Mouse (Mus musculus): ENCODE results near the gene Bcl9. TPM values are rescaled to one million over a fixed set of nuclear protein-coding genes. Genes with fewer than 3 reads are reported as not detected.

Bcl9 gene
- polyA plus RNA-seq, 1 experiment: 36.8 TPM

DNA sequence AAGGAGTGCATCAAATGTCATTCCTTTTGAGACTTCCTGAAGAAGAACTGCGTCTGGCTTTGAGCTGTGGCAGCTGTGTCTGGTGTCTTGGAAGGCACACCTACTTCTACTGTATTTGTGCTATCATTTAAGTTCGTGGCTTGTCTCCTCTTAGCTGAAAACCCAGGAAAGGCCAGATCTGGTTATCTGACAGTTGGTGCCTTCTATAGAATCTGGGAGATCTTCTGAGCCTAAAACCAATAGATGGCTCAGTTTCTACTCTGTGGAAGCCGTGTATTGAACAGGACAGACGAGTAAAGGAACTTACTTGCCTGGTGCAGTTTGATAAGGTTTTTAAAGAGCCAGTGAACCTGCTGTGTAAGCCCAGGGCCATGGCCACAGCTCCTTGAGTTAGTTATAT lies 133.2 kb downstream of the Bcl9 start:
- TF ChIP-seq CTCF (IDR thresholded peaks at IDR 0.05; ENCODE audit: borderline replicate concordance, insufficient read depth, low read length): no peak
- TF ChIP-seq POLR2A (IDR thresholded peaks at IDR 0.05; ENCODE audit: low read depth, low read length): no peak
- Histone ChIP-seq H3K4me3 (ENCODE audit: insufficient read depth, low read length) (no peak overlapping the region), H3K4me1 (ENCODE audit: control insufficient read depth, insufficient read depth, low read length) (peaks cover 2% of the 10 kb centered on the region; the same call in 1 of the 2 replicates), H3K27ac (ENCODE audit: insufficient read depth, low read length) (no peak overlapping the region)

DNA sequence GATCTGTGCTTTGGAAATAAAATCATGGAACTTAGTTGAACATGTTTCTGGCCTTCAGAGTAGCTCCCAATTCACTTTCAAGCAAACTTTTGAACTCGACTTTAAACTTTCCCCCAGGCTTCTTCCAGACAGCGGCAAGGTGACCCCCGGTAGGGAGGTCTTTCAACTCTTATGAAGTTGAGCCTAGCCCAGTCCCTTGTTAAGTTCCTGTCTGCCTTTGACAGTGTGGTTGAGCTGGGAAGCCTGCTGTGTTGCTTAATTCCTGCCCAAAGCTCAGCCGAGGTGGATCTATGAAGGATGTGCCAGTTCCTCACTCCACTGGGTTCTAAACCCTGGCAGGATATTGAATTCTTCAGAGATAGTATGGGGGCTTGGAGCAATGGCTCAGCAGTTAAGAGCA lies 135.9 kb downstream of the Bcl9 start:
- TF ChIP-seq CTCF (IDR thresholded peaks at IDR 0.05; ENCODE audit: borderline replicate concordance, insufficient read depth, low read length) (no peak), POLR2A (IDR thresholded peaks at IDR 0.05; ENCODE audit: low read depth, low read length) (no peak)
- Histone ChIP-seq H3K4me1 (ENCODE audit: control insufficient read depth, insufficient read depth, low read length) (peaks cover 2% of the 10 kb centered on the region; the same call in 1 of the 2 replicates), H3K4me3 (ENCODE audit: insufficient read depth, low read length) (no peak overlapping the region), H3K27ac (ENCODE audit: insufficient read depth, low read length) (no peak overlapping the region)

DNA sequence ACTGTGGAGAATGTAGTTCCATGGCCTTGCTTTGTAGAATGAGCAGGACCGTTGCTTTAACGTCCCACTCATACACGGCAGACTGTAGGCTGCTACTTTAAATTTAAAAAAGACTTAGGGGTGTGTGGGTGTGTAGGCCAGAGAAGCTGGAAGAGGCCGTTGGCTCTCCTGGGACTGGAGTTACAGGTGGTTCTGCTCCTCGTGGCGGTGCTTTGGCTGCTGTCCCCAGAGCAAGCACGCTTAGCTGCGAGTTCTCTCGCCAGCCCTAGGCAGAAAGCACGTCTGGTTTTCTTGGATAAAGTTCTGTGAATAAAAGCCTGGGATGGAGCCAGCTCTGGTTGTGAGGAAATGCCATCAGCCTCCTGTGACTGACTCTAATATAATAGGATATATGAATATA lies 136.8 kb downstream of the Bcl9 start:
- peaks cover 2% of the 10 kb centered on the region; the same call in 1 of the 2 replicates for H3K4me1 ChIP-seq (ENCODE audit: control insufficient read depth, insufficient read depth, low read length)
- H3K27ac ChIP-seq (ENCODE audit: insufficient read depth, low read length): no peak overlapping the region
- TF ChIP-seq POLR2A (IDR thresholded peaks at IDR 0.05; ENCODE audit: low read depth, low read length) (no peak), CTCF (IDR thresholded peaks at IDR 0.05; ENCODE audit: borderline replicate concordance, insufficient read depth, low read length) (no peak)
- no peak overlapping the region for H3K4me3 ChIP-seq (ENCODE audit: insufficient read depth, low read length)

- Histone ChIP-seq H3K4me3 (ENCODE audit: insufficient read depth, low read length) (no peak overlapping the region), H3K4me1 (ENCODE audit: control insufficient read depth, insufficient read depth, low read length) (peaks cover 2% of the 10 kb centered on the region; the same call in 1 of the 2 replicates), H3K27ac (ENCODE audit: insufficient read depth, low read length) (no peak overlapping the region)
- no peak for TF ChIP-seq POLR2A (IDR thresholded peaks at IDR 0.05; ENCODE audit: low read depth, low read length)
- TF ChIP-seq CTCF (IDR thresholded peaks at IDR 0.05; ENCODE audit: borderline replicate concordance, insufficient read depth, low read length): no peak
These were observed 137.7 kb downstream of the Bcl9 start for GRCm38 (mm10) chr3:97159986-97160385.

DNA sequence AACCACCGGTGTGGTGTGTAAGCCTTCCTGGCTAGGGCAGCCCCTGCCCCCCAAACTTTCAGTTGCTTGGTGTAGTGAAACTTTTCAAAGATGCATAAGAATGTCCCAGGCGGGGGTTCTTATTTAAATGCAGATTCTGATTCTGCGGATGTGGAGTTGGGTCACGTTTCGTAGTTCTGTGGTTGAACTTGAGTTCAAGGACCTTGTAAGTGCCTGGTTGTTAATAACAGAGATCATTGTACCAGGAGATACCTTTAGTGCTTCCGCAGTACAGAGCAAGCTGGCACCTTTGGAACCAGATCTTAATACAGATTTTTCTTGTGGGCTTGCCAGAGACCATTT lies 138.2 kb downstream of the Bcl9 start:
- Histone ChIP-seq H3K4me1 (ENCODE audit: control insufficient read depth, insufficient read depth, low read length) (peaks cover 2% of the 10 kb centered on the region; the same call in 1 of the 2 replicates), H3K27ac (ENCODE audit: insufficient read depth, low read length) (no peak overlapping the region), H3K4me3 (ENCODE audit: insufficient read depth, low read length) (peak overlapping the region; percentile 95)
- TF ChIP-seq CTCF (IDR thresholded peaks at IDR 0.05; ENCODE audit: borderline replicate concordance, insufficient read depth, low read length): no peak
- TF ChIP-seq POLR2A (IDR thresholded peaks at IDR 0.05; ENCODE audit: low read depth, low read length): no peak

DNA sequence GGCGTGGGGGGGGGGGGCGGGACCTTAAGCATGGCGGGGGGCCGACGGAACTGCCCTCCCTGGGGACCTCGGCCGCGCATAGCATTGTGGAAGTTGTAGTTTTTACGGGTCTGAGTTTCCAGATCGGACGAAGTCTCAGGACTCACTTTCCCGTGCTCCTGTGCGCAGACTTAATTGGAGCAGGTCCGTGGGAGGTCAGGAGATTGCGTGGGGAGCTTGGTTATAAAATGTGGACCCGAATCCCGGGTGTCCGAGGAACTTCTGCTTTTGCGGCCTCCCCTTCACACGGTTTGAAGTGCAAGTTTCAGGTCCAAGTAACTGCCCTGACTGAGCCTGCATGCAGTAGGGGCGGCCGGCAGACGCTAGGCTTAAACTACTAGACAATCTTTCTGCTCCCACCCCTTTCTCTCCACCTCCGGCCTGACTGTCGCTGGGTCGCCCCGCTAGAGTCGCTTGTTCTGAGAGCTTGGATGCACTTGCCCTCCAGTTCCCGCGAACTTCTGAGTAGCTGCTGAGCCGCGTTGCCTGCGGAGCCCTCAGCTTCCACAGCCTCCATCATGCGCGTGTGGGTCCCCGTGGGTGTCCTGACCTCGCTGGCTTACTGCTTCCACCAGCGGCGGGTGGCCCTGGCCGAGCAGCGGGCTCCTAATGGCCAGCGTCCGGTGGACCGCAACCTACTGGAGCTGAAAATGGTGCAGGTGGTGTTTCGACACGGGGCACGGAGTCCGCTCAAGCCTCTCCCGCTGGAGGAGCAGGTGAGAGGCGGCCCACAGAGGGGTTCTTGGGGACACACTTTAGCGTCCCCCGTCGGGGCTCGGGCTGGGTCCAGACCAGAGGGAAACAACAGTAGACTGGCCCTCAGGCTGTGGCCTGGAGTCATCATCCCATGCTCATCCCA lies 138.9 kb downstream of the Bcl9 start, which contains the start of gene Acp6:
Gene Acp6, plus strand, starts transcription at position 167 of the 898 bp plus-strand sequence.
- Histone ChIP-seq H3K4me3 (ENCODE audit: insufficient read depth, low read length) (peak within 1 kb of the TSS; percentile 95), H3K27ac (ENCODE audit: insufficient read depth, low read length) (0 out of 2 replicates have a peak within 1 kb of the TSS, but pooled peaks have one; percentile 41), H3K4me1 (ENCODE audit: control insufficient read depth, insufficient read depth, low read length) (peaks cover 2% of the 10 kb centered on the region; the same call in 1 of the 2 replicates)
- TF ChIP-seq CTCF (IDR thresholded peaks at IDR 0.05; ENCODE audit: borderline replicate concordance, insufficient read depth, low read length) (no peak), POLR2A (IDR thresholded peaks at IDR 0.05; ENCODE audit: low read depth, low read length) (peak; percentile 44)

DNA sequence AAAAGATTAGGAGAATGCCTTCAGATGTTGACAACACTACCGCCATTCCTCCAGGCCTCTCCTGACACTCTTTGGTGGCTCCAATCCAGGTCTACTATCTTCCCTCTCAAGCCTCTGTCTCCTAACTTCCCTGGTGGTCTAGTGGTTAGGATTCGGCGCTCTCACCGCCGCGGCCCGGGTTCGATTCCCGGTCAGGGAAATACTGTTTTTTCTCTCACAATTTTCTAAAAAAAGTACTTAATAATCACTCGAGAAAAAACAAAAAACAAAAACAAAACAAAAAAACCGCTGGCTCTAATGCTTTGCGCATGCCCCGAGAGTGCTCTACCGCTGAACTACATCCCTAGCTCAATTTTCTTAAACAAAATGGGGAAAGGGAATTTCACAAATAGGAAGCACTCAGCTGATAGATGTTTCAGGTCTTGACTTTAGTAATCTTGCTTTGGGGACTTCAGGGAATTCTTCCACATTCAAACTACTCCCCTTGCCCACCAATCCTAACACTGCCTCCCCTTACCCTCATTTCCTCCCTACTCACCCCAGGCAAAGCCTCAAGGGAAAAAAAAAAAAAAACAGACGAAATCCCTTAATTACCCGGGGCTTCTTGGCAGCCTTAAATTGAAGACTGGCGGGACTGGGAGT lies 139.6 kb downstream of the Bcl9 start:
- no peak overlapping the region for H3K27ac ChIP-seq (ENCODE audit: insufficient read depth, low read length)

GRCm38 (mm10) chr3:97157308-97157707 lies 140.4 kb downstream of the Bcl9 start:
- TF ChIP-seq CTCF (IDR thresholded peaks at IDR 0.05; ENCODE audit: borderline replicate concordance, insufficient read depth, low read length): no peak
- TF ChIP-seq POLR2A (IDR thresholded peaks at IDR 0.05; ENCODE audit: low read depth, low read length): no peak
- Histone ChIP-seq H3K4me3 (ENCODE audit: insufficient read depth, low read length) (no peak overlapping the region), H3K27ac (ENCODE audit: insufficient read depth, low read length) (no peak overlapping the region), H3K4me1 (ENCODE audit: control insufficient read depth, insufficient read depth, low read length) (peaks cover 2% of the 10 kb centered on the region; the same call in 1 of the 2 replicates)

More for the DNA sequence above, 139.6 kb downstream of the Bcl9 start:
- TF ChIP-seq POLR2A (IDR thresholded peaks at IDR 0.05; ENCODE audit: low read depth, low read length) (no peak), CTCF (IDR thresholded peaks at IDR 0.05; ENCODE audit: borderline replicate concordance, insufficient read depth, low read length) (no peak)
- H3K4me3 ChIP-seq (ENCODE audit: insufficient read depth, low read length): peak overlapping the region; percentile 65
- peaks cover 2% of the 10 kb centered on the region; the same call in 1 of the 2 replicates for H3K4me1 ChIP-seq (ENCODE audit: control insufficient read depth, insufficient read depth, low read length)

- H3K4me3 ChIP-seq (ENCODE audit: insufficient read depth, low read length): no peak overlapping the region
- peaks cover 2% of the 10 kb centered on the region; the same call in 1 of the 2 replicates for H3K4me1 ChIP-seq (ENCODE audit: control insufficient read depth, insufficient read depth, low read length)
- no peak overlapping the region for H3K27ac ChIP-seq (ENCODE audit: insufficient read depth, low read length)
- TF ChIP-seq CTCF (IDR thresholded peaks at IDR 0.05; ENCODE audit: borderline replicate concordance, insufficient read depth, low read length) (no peak), POLR2A (IDR thresholded peaks at IDR 0.05; ENCODE audit: low read depth, low read length) (no peak)
These were observed 141.3 kb downstream of the Bcl9 start for GRCm38 (mm10) chr3:97156431-97156830.

Other genes with a start within 250 kb of the Bcl9 start
- gene Acp6, start 139.1 kb downstream of the Bcl9 start, polyA plus RNA-seq (2011; ENCODE audit: insufficient read length, low read depth, missing spikeins): 15.7 and 20.4 TPM in 2 replicates
- gene Olfr1402, start 124.1 kb upstream of the Bcl9 start, polyA plus RNA-seq (2011; ENCODE audit: insufficient read length, low read depth, missing spikeins): not detected in 2 replicates